Mouse (Mus musculus): Measurements from ENCODE around the gene Prpf31.

- TF ChIP-seq POLR2A (IDR thresholded peaks at IDR 0.05; ENCODE audit: extremely low read depth, insufficient read depth, low read length) = no peak
- TF ChIP-seq CTCF (IDR thresholded peaks at IDR 0.05; ENCODE audit: low read depth, low read length) = peak; percentile 33; the same call in 1 of the 2 replicates
Measured at GRCm38 (mm10) chr7:3606798-3607197, 23.0 kb upstream of the Prpf31 start.

Measured in liver, adult 2 months (tissue).